Mouse (Mus musculus) limb, embryonic 15.5 days (tissue): Measurements from ENCODE around the gene Lims1. TPM values are rescaled to one million over a fixed set of nuclear protein-coding genes. Genes with fewer than 3 reads are reported as not detected.
A peak's percentile ranks its signal among the peaks of the same experiment; 100 is the strongest.
"Not testable (repeated sequence)": the region's sequence is repeated elsewhere in the genome, so short reads cannot be mapped to it uniquely, and the experiment has no call there.

Experiments used
- ATAC-seq: fragments of 200-750 bp; cut with Nextera tagmentation; 2 replicates; pipeline ENCODE4 v1.8.0; 2017; ENCODE audit warnings: low read depth, moderate TSS enrichment; ENCODE audit not compliant: insufficient number of reproducible peaks, low FRiP score, low TSS enrichment
- H3K27ac ChIP-seq: fragments of 300-500 bp; sonication (generic); 2 replicates; pipeline ENCODE4 v1.5.1; 2015; ENCODE audit warnings: moderate library complexity, mild to moderate bottlenecking, inconsistent platforms
- H3K27me3 ChIP-seq: fragments of 300-500 bp; sonication (generic); 2 replicates; pipeline ENCODE4 v1.6.1; 2015; ENCODE audit warnings: inconsistent platforms
- H3K36me3 ChIP-seq: fragments of 300-500 bp; sonication (generic); 2 replicates; pipeline ENCODE4 v1.6.1; 2015; ENCODE audit warnings: inconsistent platforms
- H3K4me1 ChIP-seq: fragments of 300-500 bp; sonication (generic); 2 replicates; pipeline ENCODE4 v1.6.1; 2015; ENCODE audit warnings: inconsistent platforms
- H3K4me2 ChIP-seq: fragments of 300-500 bp; sonication (generic); 2 replicates; pipeline ENCODE4 v1.6.1; 2015; ENCODE audit warnings: mild to moderate bottlenecking, inconsistent platforms
- H3K4me3 ChIP-seq: fragments of 300-500 bp; sonication (generic); 2 replicates; pipeline ENCODE4 v1.5.1; 2015; ENCODE audit warnings: mild to moderate bottlenecking, inconsistent platforms
- H3K9ac ChIP-seq: fragments of 300-500 bp; sonication (generic); 2 replicates; pipeline ENCODE4 v1.6.1; 2015; ENCODE audit warnings: inconsistent platforms
- H3K9me3 ChIP-seq: fragments of 300-500 bp; sonication (generic); 2 replicates; pipeline ENCODE4 v1.6.1; 2016; ENCODE audit warnings: inconsistent platforms
- WGBS: fragments of 180-500 bp; shearing (Covaris S2); methylation state at CpG from one replicate; pipeline ENCODE4 v1.1.7; 2015; 5-methylcytosine and 5-hydroxymethylcytosine counted together
- polyA plus RNA-seq: library from polyadenylated mRNA; unstranded; fragments of >200 nt; fragmentation: Nextera tagmentation; extraction: Ambion mirVana; gene quantifications from 2 replicates; pipeline ENCODE4 v1.2.1, GENCODE M21; 2015

The Lims1 gene
- polyA plus RNA-seq, 1 experiment from 2014 or later, result 120 TPM

- WGBS, result 95% methylated on average over 6 of the region's 6 CpGs
- not testable (repeated sequence) for H3K9me3 ChIP-seq, H3K9ac ChIP-seq, H3K36me3 ChIP-seq, H3K4me3 ChIP-seq, H3K4me2 ChIP-seq, H3K27me3 ChIP-seq, H3K27ac ChIP-seq, ATAC-seq
- H3K4me1 ChIP-seq, result peaks cover 16% of the 10 kb centered on the region; the same call in 1 of the 2 replicates
Observed at GRCm38 (mm10) chr10:58327836-58328235, 4.6 kb downstream of the Lims1 start.

GRCm38 (mm10) chr10:58328517-58329108 is 5.3 kb downstream of the Lims1 start:
- WGBS, result 86% methylated on average over 8 of the region's 8 CpGs

GRCm38 (mm10) chr10:58330635-58331034 is 7.4 kb downstream of the Lims1 start:
- no peak overlapping the region for H3K9ac ChIP-seq
- no peaks in the 10 kb centered on the region for H3K36me3 ChIP-seq
- no peak overlapping the region for H3K4me2 ChIP-seq
- H3K27me3 ChIP-seq, result no peaks in the 10 kb centered on the region
- H3K9me3 ChIP-seq, result no peaks in the 10 kb centered on the region
- H3K4me3 ChIP-seq, result no peak overlapping the region
- no peak for ATAC-seq
- peaks cover 9% of the 10 kb centered on the region; the same call in 1 of the 2 replicates for H3K4me1 ChIP-seq
- H3K27ac ChIP-seq, result no peak overlapping the region

More at GRCm38 (mm10) chr10:58328517-58329108, 5.3 kb downstream of the Lims1 start:
- Histone ChIP-seq H3K4me2 (no peak overlapping the region), H3K27me3 (no peaks in the 10 kb centered on the region), H3K36me3 (no peaks in the 10 kb centered on the region), H3K9ac (no peak overlapping the region), H3K27ac (no peak overlapping the region), H3K9me3 (no peaks in the 10 kb centered on the region), H3K4me3 (no peak overlapping the region), H3K4me1 (peaks cover 16% of the 10 kb centered on the region; the same call in 1 of the 2 replicates)
- ATAC-seq, result no peak

- Histone ChIP-seq H3K4me2 (no peak overlapping the region), H3K9me3 (no peaks in the 10 kb centered on the region), H3K36me3 (no peaks in the 10 kb centered on the region), H3K27me3 (no peaks in the 10 kb centered on the region), H3K4me3 (no peak overlapping the region), H3K4me1 (no peaks in the 10 kb centered on the region), H3K9ac (no peak overlapping the region), H3K27ac (no peak overlapping the region)
- no peak for ATAC-seq
Observed at GRCm38 (mm10) chr10:58331741-58332140, 8.5 kb downstream of the Lims1 start.

GRCm38 (mm10) chr10:58333414-58333813 is 10.1 kb downstream of the Lims1 start:
- H3K9ac ChIP-seq, result no peak overlapping the region
- ATAC-seq, result no peak
- H3K4me3 ChIP-seq, result no peak overlapping the region
- no peak overlapping the region for H3K4me2 ChIP-seq
- no peaks in the 10 kb centered on the region for H3K9me3 ChIP-seq
- H3K36me3 ChIP-seq, result no peaks in the 10 kb centered on the region
- H3K4me1 ChIP-seq, result no peaks in the 10 kb centered on the region
- WGBS, result 81% methylated on average over 5 of the region's 5 CpGs
- H3K27me3 ChIP-seq, result no peaks in the 10 kb centered on the region
- H3K27ac ChIP-seq, result no peak overlapping the region

- Histone ChIP-seq H3K4me3 (no peak overlapping the region), H3K9me3 (no peaks in the 10 kb centered on the region), H3K27me3 (no peaks in the 10 kb centered on the region), H3K36me3 (no peaks in the 10 kb centered on the region), H3K4me1 (peaks cover under 1% of the 10 kb centered on the region; the same call in 1 of the 2 replicates), H3K27ac (no peak overlapping the region), H3K4me2 (no peak overlapping the region), H3K9ac (no peak overlapping the region)
- ATAC-seq, result no peak
- WGBS, result 85% methylated on average over 1 of the region's 1 CpGs
Observed at GRCm38 (mm10) chr10:58336156-58336555, 12.9 kb downstream of the Lims1 start.

- H3K9me3 ChIP-seq, H3K4me2 ChIP-seq, H3K27me3 ChIP-seq, H3K36me3 ChIP-seq, H3K27ac ChIP-seq, ATAC-seq, H3K9ac ChIP-seq, H3K4me3 ChIP-seq, H3K4me1 ChIP-seq: not testable (repeated sequence)
- whole genome bisulfite sequencing, result 90% methylated on average over 4 of the region's 4 CpGs
Observed at GRCm38 (mm10) chr10:58337091-58337490, 13.8 kb downstream of the Lims1 start.

- Histone ChIP-seq H3K4me2 (no peak overlapping the region), H3K27ac (no peak overlapping the region), H3K9ac (no peak overlapping the region), H3K4me3 (no peak overlapping the region), H3K9me3 (no peaks in the 10 kb centered on the region), H3K4me1 (peaks cover 5% of the 10 kb centered on the region; the same call in 1 of the 2 replicates), H3K36me3 (no peaks in the 10 kb centered on the region), H3K27me3 (no peaks in the 10 kb centered on the region)
- ATAC-seq, result no peak
- 60% methylated on average over 1 of the region's 1 CpGs for WGBS
Observed at GRCm38 (mm10) chr10:58338590-58338989, 15.3 kb downstream of the Lims1 start.

GRCm38 (mm10) chr10:58341685-58342084 is 18.4 kb downstream of the Lims1 start:
- Histone ChIP-seq H3K4me1 (peaks cover 8% of the 10 kb centered on the region; the same call in 1 of the 2 replicates), H3K9ac (no peak overlapping the region), H3K4me2 (no peak overlapping the region), H3K9me3 (no peaks in the 10 kb centered on the region), H3K27me3 (no peaks in the 10 kb centered on the region), H3K4me3 (no peak overlapping the region), H3K36me3 (no peaks in the 10 kb centered on the region), H3K27ac (peak overlapping the region; percentile 65)
- 50% methylated on average over 2 of the region's 2 CpGs for WGBS
- no peak for ATAC-seq

- WGBS, result 74% methylated on average over 2 of the region's 2 CpGs
- Histone ChIP-seq H3K9me3 (no peaks in the 10 kb centered on the region), H3K4me2 (no peak overlapping the region), H3K4me3 (no peak overlapping the region), H3K36me3 (no peaks in the 10 kb centered on the region), H3K4me1 (peaks cover 8% of the 10 kb centered on the region; the same call in 1 of the 2 replicates), H3K9ac (no peak overlapping the region), H3K27ac (peak overlapping the region; percentile 65), H3K27me3 (no peaks in the 10 kb centered on the region)
- no peak for ATAC-seq
Observed at GRCm38 (mm10) chr10:58342199-58342598, 18.9 kb downstream of the Lims1 start.

GRCm38 (mm10) chr10:58343552-58343951 is 20.3 kb downstream of the Lims1 start:
- 87% methylated on average over 3 of the region's 3 CpGs for WGBS
- Histone ChIP-seq H3K4me2 (no peak overlapping the region), H3K27ac (no peak overlapping the region), H3K9me3 (no peaks in the 10 kb centered on the region), H3K9ac (no peak overlapping the region), H3K27me3 (no peaks in the 10 kb centered on the region), H3K4me3 (no peak overlapping the region), H3K4me1 (peaks cover 8% of the 10 kb centered on the region; the same call in 1 of the 2 replicates), H3K36me3 (no peaks in the 10 kb centered on the region)
- no peak for ATAC-seq

- Histone ChIP-seq H3K36me3 (no peaks in the 10 kb centered on the region), H3K9ac (no peak overlapping the region), H3K27me3 (no peaks in the 10 kb centered on the region), H3K9me3 (no peaks in the 10 kb centered on the region), H3K4me2 (no peak overlapping the region), H3K4me3 (no peak overlapping the region), H3K27ac (no peak overlapping the region), H3K4me1 (0 out of 2 replicates have a peak, but pooled peaks cover 3% of the 10 kb centered on the region)
- 88% methylated on average over 3 of the region's 3 CpGs for WGBS
- no peak for ATAC-seq
Observed at GRCm38 (mm10) chr10:58350600-58350999, 27.3 kb downstream of the Lims1 start.

GRCm38 (mm10) chr10:58351670-58352069 is 28.4 kb downstream of the Lims1 start:
- Histone ChIP-seq H3K27me3 (no peaks in the 10 kb centered on the region), H3K9me3 (no peaks in the 10 kb centered on the region), H3K27ac (no peak overlapping the region), H3K36me3 (no peaks in the 10 kb centered on the region), H3K4me3 (no peak overlapping the region), H3K4me2 (no peak overlapping the region), H3K4me1 (no peaks in the 10 kb centered on the region), H3K9ac (no peak overlapping the region)
- 82% methylated on average over 2 of the region's 2 CpGs for WGBS
- ATAC-seq, result no peak
